Mouse (Mus musculus) layer of hippocampus, adult 9-11 months (tissue): ENCODE data around the gene Vmn1r73.

Experiments used
- DNase-seq: peaks from one replicate; pipeline ENCODE4 v3.0.0; 2022

Gene Vmn1r73

DNA sequence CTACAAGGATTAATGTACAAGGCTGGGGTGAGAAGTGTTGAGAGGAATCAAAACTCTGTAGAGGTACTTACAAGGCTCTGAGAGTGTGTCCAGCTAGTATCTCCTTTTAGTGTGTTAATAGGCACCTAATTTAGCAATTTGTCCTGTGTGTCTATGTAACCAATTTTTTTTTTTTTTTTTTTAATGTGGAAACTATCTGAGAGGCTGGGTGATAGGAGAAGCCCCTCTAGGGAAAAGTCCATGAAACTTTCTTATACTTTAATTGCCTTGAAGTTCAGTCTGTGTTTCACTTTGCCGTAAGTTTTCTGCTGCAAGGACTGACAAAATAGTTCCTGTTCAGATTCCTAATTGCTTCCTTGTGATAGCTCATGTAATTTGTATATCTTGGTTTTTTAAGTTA is at the start of gene Vmn1r73:
Vmn1r73 (plus strand) TSS at position 301 of the 400 bp plus-strand sequence.
- DNase-seq: no peak
